Mouse (Mus musculus): ENCODE measurements at regions not wholly inside any gene's neighbourhood (a gene's known extent, or its start where the extent isn't known, plus 50 kb on each side); places are given as distances from the start of the nearest gene placed in this dataset.
"Not testable (repeated sequence)": the region's sequence is repeated elsewhere in the genome, so short reads cannot be mapped to it uniquely, and the experiment has no call there.

GRCm38 (mm10) chr2:79038624-79039023, 170.7 kb downstream of the Ube2e3 start:
- WGBS (ENCODE audit: insufficient replicate concordance), result 68% methylated on average over 5 of the region's 5 CpGs
- Histone ChIP-seq H3K27ac (no peak overlapping the region), H3K9me3 (ENCODE audit: control insufficient read depth, low read length) (no peaks in the 10 kb centered on the region), H3K9ac (replicated peaks) (no peak overlapping the region), H3K36me3 (replicated peaks; ENCODE audit: control insufficient read depth, insufficient read depth, low read depth) (no peaks in the 10 kb centered on the region), H3K4me2 (ENCODE audit: low read depth) (no peak overlapping the region), H3K4me3 (ENCODE audit: insufficient read depth in 1 of 2, low read depth in 2 of 2, low read length in 2 of 2) (no peak overlapping the region), H3K4me1 (replicated peaks; ENCODE audit: control insufficient read depth in 2 of 2, insufficient read depth in 2 of 2, low read length in 1 of 2) (no peaks in the 10 kb centered on the region; a peak in 1 of 4 replicates), H3K27me3 (ENCODE audit: control insufficient read depth, insufficient read depth, low read length) (no peaks in the 10 kb centered on the region)
- DNase-seq (ENCODE audit: low read depth in 3 of 3, low spot score in 3 of 3), result no peak
- ATAC-seq (ENCODE audit: insufficient read depth), result no peak
- TF ChIP-seq EP300 (IDR thresholded peaks at IDR 0.05; ENCODE audit: low read depth) (no peak), CTCF (IDR thresholded peaks at IDR 0.05; ENCODE audit: low read depth) (no peak)

GRCm38 (mm10) chr2:79044804-79045203, 176.9 kb downstream of the Ube2e3 start:
- not testable (repeated sequence) for H3K4me1 ChIP-seq (replicated peaks; ENCODE audit: control insufficient read depth in 2 of 2, insufficient read depth in 2 of 2, low read length in 1 of 2); ATAC-seq (ENCODE audit: insufficient read depth); H3K9me3 ChIP-seq (ENCODE audit: control insufficient read depth, low read length); H3K4me3 ChIP-seq (ENCODE audit: insufficient read depth in 1 of 2, low read depth in 2 of 2, low read length in 2 of 2); H3K36me3 ChIP-seq (replicated peaks; ENCODE audit: control insufficient read depth, insufficient read depth, low read depth); H3K4me2 ChIP-seq (ENCODE audit: low read depth); DNase-seq (ENCODE audit: low read depth in 3 of 3, low spot score in 3 of 3); H3K27ac ChIP-seq; H3K9ac ChIP-seq (replicated peaks); H3K27me3 ChIP-seq (ENCODE audit: control insufficient read depth, insufficient read depth, low read length)
- 78% methylated on average over 3 of the region's 3 CpGs for WGBS (ENCODE audit: insufficient replicate concordance)

GRCm38 (mm10) chr2:79045508-79045907, 177.6 kb downstream of the Ube2e3 start:
- Histone ChIP-seq H3K4me3 (ENCODE audit: insufficient read depth in 1 of 2, low read depth in 2 of 2, low read length in 2 of 2) (no peak overlapping the region), H3K36me3 (replicated peaks; ENCODE audit: control insufficient read depth, insufficient read depth, low read depth) (no peaks in the 10 kb centered on the region), H3K27ac (no peak overlapping the region), H3K4me1 (replicated peaks; ENCODE audit: control insufficient read depth in 2 of 2, insufficient read depth in 2 of 2, low read length in 1 of 2) (no peaks in the 10 kb centered on the region), H3K9me3 (ENCODE audit: control insufficient read depth, low read length) (no peaks in the 10 kb centered on the region), H3K27me3 (ENCODE audit: control insufficient read depth, insufficient read depth, low read length) (no peaks in the 10 kb centered on the region), H3K9ac (replicated peaks) (no peak overlapping the region), H3K4me2 (ENCODE audit: low read depth) (no peak overlapping the region)
- ATAC-seq (ENCODE audit: insufficient read depth) (no peak), DNase-seq (ENCODE audit: low read depth in 3 of 3, low spot score in 3 of 3) (peak in 2 of 3 experiments; percentile 14 to 24)
- no peak for TF ChIP-seq CTCF (IDR thresholded peaks at IDR 0.05; ENCODE audit: low read depth)
- TF ChIP-seq EP300 (IDR thresholded peaks at IDR 0.05; ENCODE audit: low read depth), result no peak
- WGBS (ENCODE audit: insufficient replicate concordance), result 51% methylated on average over 4 of the region's 4 CpGs

GRCm38 (mm10) chr2:79048020-79048419, 180.1 kb downstream of the Ube2e3 start:
- DNase-seq (ENCODE audit: low read depth in 3 of 3, low spot score in 3 of 3) (no peak), ATAC-seq (ENCODE audit: insufficient read depth) (no peak)
- TF ChIP-seq CTCF (IDR thresholded peaks at IDR 0.05; ENCODE audit: low read depth) (no peak), EP300 (IDR thresholded peaks at IDR 0.05; ENCODE audit: low read depth) (no peak)
- Histone ChIP-seq H3K27me3 (ENCODE audit: control insufficient read depth, insufficient read depth, low read length) (no peaks in the 10 kb centered on the region), H3K36me3 (replicated peaks; ENCODE audit: control insufficient read depth, insufficient read depth, low read depth) (no peaks in the 10 kb centered on the region), H3K27ac (no peak overlapping the region), H3K4me2 (ENCODE audit: low read depth) (no peak overlapping the region), H3K9me3 (ENCODE audit: control insufficient read depth, low read length) (no peaks in the 10 kb centered on the region), H3K4me3 (ENCODE audit: insufficient read depth in 1 of 2, low read depth in 2 of 2, low read length in 2 of 2) (no peak overlapping the region), H3K9ac (replicated peaks) (no peak overlapping the region), H3K4me1 (replicated peaks; ENCODE audit: control insufficient read depth in 2 of 2, insufficient read depth in 2 of 2, low read length in 1 of 2) (no peaks in the 10 kb centered on the region)
- 74% methylated on average over 7 of the region's 7 CpGs for WGBS (ENCODE audit: insufficient replicate concordance)

- 72% methylated on average over 5 of the region's 5 CpGs for WGBS (ENCODE audit: insufficient replicate concordance)
- Histone ChIP-seq H3K4me3 (ENCODE audit: insufficient read depth in 1 of 2, low read depth in 2 of 2, low read length in 2 of 2) (no peak overlapping the region), H3K4me1 (replicated peaks; ENCODE audit: control insufficient read depth in 2 of 2, insufficient read depth in 2 of 2, low read length in 1 of 2) (no peaks in the 10 kb centered on the region), H3K4me2 (ENCODE audit: low read depth) (no peak overlapping the region), H3K9ac (replicated peaks) (no peak overlapping the region), H3K27me3 (ENCODE audit: control insufficient read depth, insufficient read depth, low read length) (no peaks in the 10 kb centered on the region), H3K36me3 (replicated peaks; ENCODE audit: control insufficient read depth, insufficient read depth, low read depth) (no peaks in the 10 kb centered on the region), H3K27ac (no peak overlapping the region), H3K9me3 (ENCODE audit: control insufficient read depth, low read length) (no peaks in the 10 kb centered on the region)
- DNase-seq (ENCODE audit: low read depth in 3 of 3, low spot score in 3 of 3), result no peak
- TF ChIP-seq EP300 (IDR thresholded peaks at IDR 0.05; ENCODE audit: low read depth) (no peak), CTCF (IDR thresholded peaks at IDR 0.05; ENCODE audit: low read depth) (no peak)
- ATAC-seq (ENCODE audit: insufficient read depth), result no peak
Measured at GRCm38 (mm10) chr2:79048777-79049537, 181.0 kb downstream of the Ube2e3 start.

Measured in liver, embryonic 14.5 days (tissue).